Mouse (Mus musculus): ENCODE measurements around the gene Igf2. TPM values are rescaled to one million over a fixed set of nuclear protein-coding genes. Genes with fewer than 3 reads are reported as not detected.

The Igf2 gene
- total RNA-seq (2021): over 10,000 TPM; 13,021 to 14,565 TPM
- long read RNA-seq, experiment 1, full-length matches to known transcripts: 5 of 382 reads
- long read RNA-seq, experiment 1, partial matches to known transcripts: 1 of 382 reads
- long read RNA-seq, experiment 1, other reads (novel, unspliced or antisense): 376 of 382 reads
- long read RNA-seq, experiment 2, full-length matches to known transcripts: 14 of 450 reads
- long read RNA-seq, experiment 2, partial matches to known transcripts: 2 of 450 reads
- long read RNA-seq, experiment 2, other reads (novel, unspliced or antisense): 434 of 450 reads

- DNase-seq (ENCODE audit: low spot score in 2 of 2): no peak
Observed at GRCm38 (mm10) chr7:142666659-142667058, at the start of gene Igf2. Gene Igf2, minus strand, starts transcription at chr7:142666816.

- peak in 1 of 2 experiments; percentile 25 for DNase-seq (ENCODE audit: low spot score in 2 of 2)
Observed at GRCm38 (mm10) chr7:142714783-142715498, 48.3 kb upstream of the Igf2 start.

- DNase-seq (ENCODE audit: low spot score in 2 of 2): no peak
Observed at GRCm38 (mm10) chr7:142706873-142707272, 40.3 kb upstream of the Igf2 start.

- DNase-seq (ENCODE audit: low spot score in 2 of 2): peak in 1 of 2 experiments; percentile 59
Observed at GRCm38 (mm10) chr7:142699334-142699860, 32.8 kb upstream of the Igf2 start.

- DNase-seq (ENCODE audit: low spot score in 2 of 2): no peak
Observed at GRCm38 (mm10) chr7:142678611-142679010, 12.0 kb upstream of the Igf2 start.

- peak in 1 of 2 experiments; percentile 63 for DNase-seq (ENCODE audit: low spot score in 2 of 2)
Observed at GRCm38 (mm10) chr7:142675644-142676043, 9.0 kb upstream of the Igf2 start.

- DNase-seq (ENCODE audit: low spot score in 2 of 2): no peak
Observed at GRCm38 (mm10) chr7:142675141-142675540, 8.5 kb upstream of the Igf2 start.

- DNase-seq (ENCODE audit: low spot score in 2 of 2): no peak
Observed at GRCm38 (mm10) chr7:142672120-142672519, 5.5 kb upstream of the Igf2 start.

GRCm38 (mm10) chr7:142671067-142671466, 4.5 kb upstream of the Igf2 start:
- no peak for DNase-seq (ENCODE audit: low spot score in 2 of 2)

- DNase-seq (ENCODE audit: low spot score in 2 of 2): no peak
Observed at GRCm38 (mm10) chr7:142669751-142670625, 3.4 kb upstream of the Igf2 start, which contains the start of gene Gm49394. Gene Gm49394, minus strand, starts transcription at chr7:142669942.

GRCm38 (mm10) chr7:142668328-142668727, 1.7 kb upstream of the Igf2 start:
- no peak for DNase-seq (ENCODE audit: low spot score in 2 of 2)

- DNase-seq (ENCODE audit: low spot score in 2 of 2): no peak
Observed at GRCm38 (mm10) chr7:142667521-142667920, 905 bp upstream of the Igf2 start.

- no peak for DNase-seq (ENCODE audit: low spot score in 2 of 2)
Observed at GRCm38 (mm10) chr7:142666109-142666508, 507 bp downstream of the Igf2 start.

- DNase-seq (ENCODE audit: low spot score in 2 of 2): no peak
Observed at GRCm38 (mm10) chr7:142665364-142665763, 1.3 kb downstream of the Igf2 start.

GRCm38 (mm10) chr7:142664465-142665029, 2.1 kb downstream of the Igf2 start:
- no peak for DNase-seq (ENCODE audit: low spot score in 2 of 2)

GRCm38 (mm10) chr7:142663931-142664421, 2.6 kb downstream of the Igf2 start:
- DNase-seq (ENCODE audit: low spot score in 2 of 2): peak in 1 of 2 experiments; percentile 56

- no peak for DNase-seq (ENCODE audit: low spot score in 2 of 2)
Observed at GRCm38 (mm10) chr7:142663151-142663550, 3.5 kb downstream of the Igf2 start.

GRCm38 (mm10) chr7:142661811-142662210, 4.8 kb downstream of the Igf2 start:
- no peak for DNase-seq (ENCODE audit: low spot score in 2 of 2)

- DNase-seq (ENCODE audit: low spot score in 2 of 2): peak in 1 of 2 experiments; percentile 44
Observed at GRCm38 (mm10) chr7:142661046-142661445, 5.6 kb downstream of the Igf2 start.

GRCm38 (mm10) chr7:142660651-142660945, 6.0 kb downstream of the Igf2 start:
- peak in 1 of 2 experiments; percentile 48 for DNase-seq (ENCODE audit: low spot score in 2 of 2)
